Mouse (Mus musculus) right cerebral cortex, adult 2 months (tissue): ENCODE data around the gene Rasgef1c.

ENCODE experiments used
- DNase-seq, 2 experiments: peaks; one replicate each; pipeline ENCODE4 v3.0.0; 2021 to 2022; ENCODE audit warnings: low spot score in 2 of 2

Rasgef1c gene

DNA sequence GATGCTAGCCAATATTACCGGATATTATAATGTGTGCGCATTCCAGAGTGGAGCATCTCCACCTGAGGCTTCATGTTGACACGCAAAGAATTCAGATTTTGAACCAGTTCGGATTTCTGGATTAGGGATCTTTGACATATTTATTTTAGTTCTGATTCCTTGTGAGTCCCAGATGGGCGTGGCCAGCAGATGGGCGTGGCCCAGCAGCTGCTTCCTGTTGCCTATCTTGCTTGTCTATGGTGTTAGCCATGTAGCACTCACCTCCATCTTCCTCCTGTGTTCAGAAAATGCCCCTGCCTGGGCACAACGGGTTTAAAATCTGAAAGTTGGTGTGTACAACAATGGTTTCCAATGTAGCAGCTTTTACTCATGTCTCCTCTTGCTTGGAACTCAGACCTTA lies 24.5 kb downstream of the Rasgef1c start:
- DNase-seq: no peak

DNA sequence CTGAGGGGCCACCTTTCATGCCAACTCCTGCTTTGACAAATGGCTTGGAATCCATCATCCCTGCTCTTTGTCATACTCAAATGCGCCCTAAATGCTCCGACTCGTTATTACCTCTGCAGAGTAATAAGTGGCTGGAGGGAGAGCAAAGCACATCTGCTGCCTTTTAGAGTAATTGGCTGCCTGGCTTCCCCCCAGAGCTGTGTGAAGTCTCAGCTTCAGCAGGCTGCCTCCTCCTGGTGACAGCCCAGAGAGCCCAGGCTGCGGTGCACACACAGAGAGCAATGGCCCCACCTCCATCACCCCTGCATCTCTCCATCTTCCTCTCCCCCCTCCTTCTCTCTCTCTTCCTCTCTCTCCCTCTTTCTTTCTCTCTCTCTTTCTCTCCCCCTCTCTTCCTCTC lies 25.5 kb downstream of the Rasgef1c start:
- peak; percentile 46 to 53 for DNase-seq

DNA sequence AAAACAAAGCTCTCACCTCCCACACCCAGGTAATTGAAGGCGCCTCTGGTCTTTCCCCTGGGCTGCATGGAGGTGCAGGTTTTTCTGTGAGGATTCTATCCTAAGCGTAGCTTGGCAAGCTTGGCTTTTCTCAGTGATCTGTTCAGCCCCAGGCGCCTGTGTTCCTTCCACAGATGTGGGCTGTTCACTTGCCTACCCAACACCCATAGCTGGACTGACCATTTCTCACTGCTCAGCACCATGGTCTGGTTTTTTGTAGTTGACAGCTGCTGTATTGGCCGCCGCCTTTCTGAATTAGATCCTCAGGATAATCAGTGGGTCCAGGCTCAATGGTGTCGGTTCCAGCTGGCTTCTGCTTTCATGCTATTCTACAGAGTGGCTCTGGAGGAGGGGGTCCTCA lies 26.0 kb downstream of the Rasgef1c start:
- DNase-seq: no peak

DNA sequence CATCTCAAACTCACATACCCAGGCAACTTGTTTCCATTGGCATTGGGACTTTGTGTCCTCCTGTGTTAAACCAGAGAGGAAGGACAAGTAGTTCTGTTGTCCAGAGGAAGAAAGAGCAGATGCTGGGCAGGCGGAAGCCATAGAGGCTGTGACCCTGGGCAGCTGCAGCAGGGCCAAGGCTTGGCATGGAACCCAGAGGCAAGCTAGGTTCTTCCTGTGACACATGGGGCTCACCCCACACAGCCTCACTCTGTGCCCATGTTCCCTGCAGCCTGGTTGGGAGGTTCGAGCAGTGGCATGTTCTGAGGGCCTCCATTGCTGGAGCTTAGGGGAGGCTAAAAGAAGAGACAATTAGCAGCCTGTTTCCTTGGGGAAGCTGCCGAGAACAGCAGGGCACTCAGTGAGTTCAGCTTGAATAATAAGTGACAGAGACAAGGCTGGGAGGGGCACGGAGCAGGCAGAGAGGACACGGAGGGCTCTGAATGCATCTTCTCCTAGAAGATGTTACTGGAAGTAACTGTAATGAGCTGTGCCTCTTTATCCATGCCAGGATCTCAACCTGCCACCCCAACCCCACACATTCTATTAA lies 29.5 kb downstream of the Rasgef1c start:
- no peak for DNase-seq

DNA sequence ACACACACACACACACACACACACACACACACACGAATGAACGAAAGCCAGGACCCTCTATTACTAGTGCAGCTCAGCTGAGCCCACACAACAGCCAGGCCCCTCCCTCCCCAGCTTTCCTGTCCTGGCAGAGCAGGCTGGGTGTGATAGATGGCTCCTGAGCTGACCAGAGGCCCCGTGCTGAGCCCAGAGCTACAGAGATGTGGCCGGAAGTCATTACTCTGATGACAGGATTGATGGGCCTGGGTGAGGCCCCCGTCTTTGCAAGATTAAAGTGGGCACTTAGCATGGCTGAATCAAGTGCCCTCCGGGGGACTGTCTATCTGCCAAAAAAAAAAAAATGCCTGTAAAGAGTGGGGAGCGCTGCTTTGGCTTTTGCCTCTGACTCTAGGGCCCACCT lies 30.2 kb downstream of the Rasgef1c start:
- no peak for DNase-seq

DNA sequence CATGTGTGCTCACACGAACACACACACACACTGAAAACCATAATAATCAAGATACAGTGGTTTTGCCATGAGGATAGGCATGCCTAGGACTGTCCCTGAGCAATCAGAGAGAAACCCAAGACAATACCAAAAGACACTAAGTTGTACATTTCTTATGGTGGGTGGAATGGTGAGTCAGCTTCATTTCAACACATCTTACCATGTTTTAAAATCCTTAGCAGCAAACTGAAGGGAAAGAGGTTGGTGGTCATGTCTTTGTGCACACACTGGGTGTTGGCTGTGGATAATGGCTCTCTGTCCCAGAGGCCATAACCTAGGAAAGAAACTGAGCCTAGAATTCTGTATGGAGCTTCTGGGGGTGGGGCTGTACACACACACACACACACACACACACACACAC lies 32.2 kb downstream of the Rasgef1c start:
- no peak for DNase-seq

DNA sequence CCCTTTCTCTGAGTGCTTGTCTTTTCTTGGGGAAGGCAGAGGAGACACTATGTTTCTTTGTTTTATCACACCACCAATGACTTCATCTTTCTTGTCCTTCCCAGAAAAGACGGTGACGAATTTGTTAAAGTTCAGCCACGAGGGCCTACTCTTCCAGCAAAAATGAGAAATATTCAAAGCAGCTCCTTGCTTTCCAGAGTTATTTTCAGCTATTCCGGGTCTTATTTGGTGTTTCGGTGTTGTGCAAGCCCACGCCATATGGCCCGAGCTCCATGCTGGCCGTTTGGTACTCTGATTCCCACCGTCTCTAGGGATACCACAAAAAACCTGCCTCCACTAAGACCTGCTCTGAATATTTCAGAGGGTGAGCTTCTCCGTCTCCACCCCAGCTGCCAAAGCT lies 32.7 kb downstream of the Rasgef1c start:
- peak; percentile 65 to 70 for DNase-seq

DNA sequence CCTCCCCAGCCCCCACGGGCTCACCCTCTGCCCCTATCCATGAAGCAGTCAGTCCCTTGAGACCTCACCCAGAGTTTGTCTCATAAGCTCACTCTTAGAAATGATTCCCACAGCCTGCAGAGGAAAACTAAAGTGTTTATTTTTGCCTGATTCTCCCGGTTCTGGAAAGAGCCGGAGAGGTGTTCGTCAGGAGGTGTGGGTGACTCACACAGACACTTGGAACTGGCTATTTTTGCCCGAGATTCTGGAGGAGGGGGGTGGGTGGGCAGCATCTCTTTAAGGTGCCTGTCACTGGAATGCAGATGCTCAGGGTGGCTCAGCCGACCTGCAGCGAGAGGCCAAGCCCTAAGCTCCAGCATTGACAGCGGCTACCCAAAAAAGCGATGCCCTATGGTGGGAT lies 34.8 kb downstream of the Rasgef1c start:
- peak; percentile 54 to 57 for DNase-seq

DNA sequence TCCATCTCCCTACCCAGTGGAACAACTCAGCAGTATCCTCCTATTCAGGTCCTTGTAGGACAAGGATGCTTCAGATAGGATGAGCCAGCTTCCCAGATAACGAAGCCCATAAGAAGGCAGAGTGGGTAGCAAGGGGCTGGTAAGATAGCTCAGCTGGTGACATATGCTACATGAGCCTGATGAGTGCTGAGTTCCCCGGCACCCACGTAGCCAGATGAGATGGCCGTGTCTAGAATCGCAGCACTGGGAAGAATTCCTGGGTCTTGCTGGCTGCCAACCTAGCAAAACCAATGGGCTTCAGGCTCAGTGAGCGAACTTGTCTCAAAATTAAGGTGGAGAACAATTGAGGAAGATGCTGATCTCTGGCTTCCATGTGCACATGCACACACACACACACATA lies 36.1 kb downstream of the Rasgef1c start:
- DNase-seq: no peak

DNA sequence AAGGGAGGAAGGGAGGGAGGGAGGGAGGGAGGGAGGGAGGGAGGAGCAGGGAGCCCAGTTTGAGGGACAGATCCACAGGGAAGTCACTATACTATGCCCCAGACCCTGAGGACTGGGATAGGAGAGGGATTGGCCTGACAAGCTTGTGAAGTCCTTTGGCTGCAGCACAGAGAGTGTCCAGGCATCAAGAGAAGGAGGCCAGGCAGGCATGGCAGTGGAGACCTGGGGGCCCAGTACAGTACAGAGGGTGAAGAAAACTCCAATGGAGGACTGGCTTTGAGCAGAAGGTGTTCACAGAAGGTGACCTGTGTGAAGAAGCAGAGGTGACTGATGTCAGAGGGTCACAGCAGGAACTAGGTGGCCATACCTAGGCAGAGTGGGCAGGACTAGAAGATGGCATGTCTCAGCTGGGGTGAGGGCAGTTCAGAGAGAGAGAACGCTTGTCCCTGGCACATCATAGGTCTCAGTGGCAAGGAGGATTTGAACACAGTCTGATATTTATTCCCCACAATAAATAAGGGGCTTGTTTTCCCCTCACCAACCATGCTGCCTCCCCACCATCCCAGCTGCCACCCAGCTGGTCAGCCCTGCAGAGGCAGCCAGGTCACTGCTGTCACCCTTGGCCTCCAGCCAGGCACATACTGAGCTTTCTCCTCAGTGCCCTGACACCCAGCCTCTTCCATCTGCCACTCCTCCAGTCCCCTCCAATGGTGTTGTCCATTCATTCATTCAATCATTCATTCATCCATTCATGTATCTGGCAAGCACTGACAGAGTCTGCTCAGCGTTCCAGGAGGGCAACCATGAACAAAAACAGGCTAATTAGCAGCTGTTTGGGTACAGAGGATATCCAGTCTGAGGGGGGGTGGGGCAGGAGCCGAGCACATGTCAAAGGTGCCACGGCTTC lies 36.9 kb downstream of the Rasgef1c start:
- DNase-seq: peak in 1 of 2 experiments; percentile 67

DNA sequence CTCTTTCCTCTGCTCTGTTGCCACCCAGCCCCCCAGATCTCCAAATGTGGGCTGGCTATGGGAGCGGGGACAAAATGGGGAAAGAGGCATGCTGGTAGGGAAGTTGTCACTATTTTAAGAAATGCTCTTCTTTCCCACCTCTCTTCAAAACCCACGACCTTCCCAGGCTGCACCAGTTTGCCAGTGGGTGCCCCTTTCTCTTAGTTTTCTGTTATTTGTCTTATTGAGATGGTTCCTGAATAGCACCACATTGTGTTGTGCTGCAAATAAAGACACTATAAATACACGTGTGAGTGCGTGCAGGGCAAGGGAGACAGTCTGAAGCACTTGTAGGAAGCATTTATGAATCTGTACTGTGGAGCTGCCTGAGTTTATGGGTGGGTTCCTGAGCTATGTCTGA lies 41.2 kb downstream of the Rasgef1c start:
- DNase-seq: no peak

DNA sequence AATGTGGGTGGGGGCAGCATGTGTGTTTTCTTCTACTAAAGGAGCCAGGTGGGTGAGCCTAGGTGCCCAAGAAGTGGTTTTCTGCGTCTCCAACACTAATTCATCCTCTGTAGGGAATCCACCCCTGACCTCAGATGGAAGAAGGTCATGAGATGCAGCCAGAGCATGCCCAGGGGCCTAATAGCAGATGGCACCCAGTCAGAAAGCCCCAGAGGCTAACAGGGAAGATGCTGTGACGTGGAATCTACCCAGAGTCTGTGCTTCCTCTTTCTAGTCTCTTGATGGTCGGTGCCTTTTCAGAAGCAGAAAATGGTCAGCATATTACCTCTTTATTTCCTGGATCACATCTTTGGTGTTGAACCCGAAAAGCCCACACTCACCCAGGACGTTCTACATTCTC lies 42.3 kb downstream of the Rasgef1c start:
- DNase-seq: no peak

DNA sequence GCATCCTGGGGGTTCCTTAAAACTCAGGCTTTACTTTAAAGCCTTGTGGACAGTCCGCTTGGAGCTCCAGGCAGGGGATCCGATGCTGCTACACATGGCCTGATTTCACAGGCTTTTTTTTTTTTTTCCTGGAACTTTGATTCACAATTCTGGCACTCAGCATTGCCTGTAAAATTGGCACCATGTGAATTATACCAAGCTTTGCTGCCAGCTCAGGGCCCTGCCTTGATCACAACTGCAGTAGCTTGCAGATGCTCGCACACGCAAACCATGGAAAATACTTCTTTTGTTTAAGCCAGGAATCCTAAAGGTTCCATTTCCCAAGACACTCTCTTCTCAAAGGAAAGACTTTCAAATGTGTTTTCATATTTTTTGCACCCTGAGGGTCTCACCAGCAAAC lies 44.1 kb downstream of the Rasgef1c start:
- DNase-seq: no peak

DNA sequence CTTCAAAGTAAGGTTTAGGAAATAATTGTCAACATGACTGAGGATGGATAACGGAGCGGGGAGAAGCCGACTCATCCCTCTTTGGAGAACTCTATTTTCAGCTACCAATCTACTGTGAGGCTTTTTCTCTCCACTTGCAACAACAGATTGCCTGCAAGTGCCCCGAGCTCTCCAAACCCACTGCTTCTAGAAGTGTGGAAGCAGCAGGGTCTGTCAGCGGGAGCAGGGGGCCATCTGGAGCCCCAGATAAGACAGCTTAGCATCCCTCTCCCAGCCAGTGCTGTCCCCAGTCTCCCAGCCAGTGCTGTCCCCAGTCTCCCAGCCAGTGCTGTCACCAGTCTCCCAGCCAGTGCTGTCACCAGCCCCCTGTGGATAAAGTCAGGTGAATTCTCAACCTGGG lies 48.2 kb downstream of the Rasgef1c start:
- DNase-seq: peak; percentile 37 to 44

DNA sequence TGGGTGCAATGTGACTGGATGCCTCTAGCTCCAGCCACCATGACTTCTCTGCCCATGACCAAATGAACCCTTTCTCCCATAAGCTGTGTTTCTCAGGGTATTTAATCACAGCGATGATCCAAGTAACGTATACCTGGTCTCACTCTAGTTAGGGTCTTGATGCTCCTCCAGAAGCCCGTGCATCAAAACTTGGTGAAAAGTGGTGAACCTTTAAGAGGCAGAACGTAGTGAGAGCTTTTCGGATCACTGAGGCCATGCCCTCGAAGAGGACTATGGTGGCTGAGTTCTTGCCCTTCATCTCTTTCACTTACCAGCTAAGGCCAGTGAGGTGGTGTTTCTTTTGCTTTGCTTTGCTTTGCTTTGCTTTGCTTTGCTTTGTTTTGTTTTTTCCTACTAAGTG lies 52.0 kb downstream of the Rasgef1c start:
- DNase-seq: no peak

DNA sequence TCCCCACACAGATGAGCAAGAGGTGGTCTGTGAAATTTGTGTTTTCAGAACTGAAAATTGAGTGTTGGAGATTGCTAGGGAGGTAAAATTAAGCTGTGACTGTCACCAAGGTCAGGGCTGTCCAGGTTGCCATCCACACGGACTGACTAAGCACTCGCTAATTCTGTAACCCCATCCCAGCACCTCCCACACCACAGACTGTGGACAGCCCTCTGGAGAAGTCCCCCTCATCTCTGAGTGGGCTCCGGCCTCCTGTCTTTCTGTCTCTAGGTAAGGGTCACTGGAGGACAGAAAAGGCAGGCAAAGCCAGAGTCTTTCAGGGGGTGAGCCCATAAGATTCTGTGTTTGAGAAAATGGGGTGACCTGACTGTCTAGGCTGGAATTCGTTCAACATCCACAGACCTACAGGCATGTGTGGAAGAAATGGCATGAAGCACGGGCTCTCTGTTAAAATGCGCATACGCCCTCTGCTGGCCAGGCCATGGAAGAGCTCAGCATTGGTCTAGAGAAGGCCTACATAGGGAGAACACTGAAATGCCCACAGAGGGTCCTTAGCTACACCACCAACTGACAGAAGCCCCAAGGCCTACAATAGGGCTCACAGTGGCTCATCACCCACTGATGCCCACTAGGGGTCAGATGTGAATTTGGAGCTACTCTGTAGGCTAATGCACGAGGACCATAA lies 54.1 kb downstream of the Rasgef1c start:
- DNase-seq: peak; percentile 81 to 87

DNA sequence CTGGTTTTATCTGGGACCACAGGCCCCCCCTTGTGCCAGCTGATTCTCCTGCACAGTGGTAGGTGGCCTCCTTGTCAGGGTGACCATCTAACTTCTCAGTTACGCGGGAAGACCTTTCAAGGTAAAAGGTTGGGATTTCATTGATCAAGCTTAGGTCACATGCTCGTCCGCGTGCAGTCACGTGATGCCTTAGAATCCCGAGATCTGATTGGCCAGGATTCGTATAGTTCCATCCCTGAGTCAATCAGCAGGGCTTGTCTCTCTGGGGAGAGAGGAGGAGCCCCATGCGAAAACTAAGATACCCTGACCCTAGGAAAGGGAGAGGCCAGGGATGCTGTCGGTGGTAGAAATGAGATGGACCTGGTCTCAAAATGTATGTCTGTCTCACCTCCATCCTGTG lies 56.4 kb downstream of the Rasgef1c start:
- DNase-seq: no peak

DNA sequence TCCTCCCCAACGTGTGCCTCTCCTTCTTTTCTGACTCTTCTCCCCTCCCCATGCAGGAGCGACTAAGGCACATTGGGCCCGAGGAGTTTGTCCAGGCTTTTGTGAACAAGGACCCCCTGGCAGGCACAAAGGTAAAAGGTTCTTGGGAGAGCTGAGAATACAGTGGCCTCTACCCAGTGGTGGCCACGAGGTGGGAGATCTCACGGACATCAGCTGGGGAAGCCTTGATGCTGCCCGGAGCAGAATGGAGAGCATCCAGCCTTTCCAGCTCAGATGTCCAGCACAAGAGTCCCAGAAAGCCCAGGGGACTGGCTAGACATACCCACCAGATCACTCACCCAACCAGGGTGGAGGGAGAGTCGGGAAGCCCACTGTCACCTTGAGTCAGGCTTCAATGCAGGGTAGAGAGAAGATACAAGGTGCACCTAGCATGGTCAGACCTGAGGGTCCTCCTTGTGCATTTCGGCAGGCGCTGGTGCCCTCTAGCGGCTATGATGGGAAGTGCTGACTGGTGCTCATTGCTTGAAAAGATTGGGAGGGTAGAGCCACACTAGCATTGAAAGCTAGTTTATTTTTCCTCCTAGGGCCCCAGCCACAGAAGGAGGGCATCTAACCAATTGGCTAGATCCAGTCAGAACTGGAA lies 59.6 kb downstream of the Rasgef1c start:
- peak; percentile 71 to 79 for DNase-seq

DNA sequence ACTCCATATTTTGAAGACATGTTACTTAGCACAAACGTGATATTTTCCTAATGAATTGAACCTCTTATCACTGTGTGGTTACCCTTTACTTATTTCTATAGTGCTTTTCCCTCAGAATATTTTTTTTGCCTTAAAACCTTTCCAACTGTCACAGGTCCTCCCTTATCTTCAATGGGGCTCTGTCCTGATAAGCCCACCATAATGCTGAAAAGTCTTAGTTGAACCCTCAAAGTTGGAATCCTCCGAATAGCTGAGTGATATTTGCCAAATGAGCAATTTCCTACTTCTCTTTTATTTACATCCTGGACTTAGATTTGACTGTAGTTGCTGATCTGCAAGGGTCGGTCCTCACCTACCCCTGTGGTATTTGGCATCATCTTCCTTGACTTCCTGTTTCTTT lies 63.7 kb downstream of the Rasgef1c start:
- DNase-seq: no peak

DNA sequence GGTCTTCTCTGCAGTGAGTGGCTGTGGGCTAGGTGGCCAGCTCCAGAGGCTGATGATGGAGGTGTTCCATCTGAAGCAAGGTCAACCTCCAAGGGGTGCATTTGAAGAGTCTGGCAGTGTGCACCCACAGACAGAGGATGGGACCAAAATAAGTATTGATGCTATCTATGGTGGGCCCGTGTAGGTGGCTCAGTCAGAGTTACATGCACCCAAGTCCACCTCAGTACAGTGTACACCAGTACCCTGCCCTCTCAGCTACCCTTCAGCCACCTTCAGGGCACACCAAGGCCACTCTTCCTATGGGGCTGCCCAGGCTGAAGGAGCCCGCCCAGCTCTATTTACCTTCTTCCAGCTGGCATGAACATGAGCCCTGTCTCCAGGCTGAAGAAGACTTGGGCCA lies 68.1 kb downstream of the Rasgef1c start:
- DNase-seq: no peak

DNA sequence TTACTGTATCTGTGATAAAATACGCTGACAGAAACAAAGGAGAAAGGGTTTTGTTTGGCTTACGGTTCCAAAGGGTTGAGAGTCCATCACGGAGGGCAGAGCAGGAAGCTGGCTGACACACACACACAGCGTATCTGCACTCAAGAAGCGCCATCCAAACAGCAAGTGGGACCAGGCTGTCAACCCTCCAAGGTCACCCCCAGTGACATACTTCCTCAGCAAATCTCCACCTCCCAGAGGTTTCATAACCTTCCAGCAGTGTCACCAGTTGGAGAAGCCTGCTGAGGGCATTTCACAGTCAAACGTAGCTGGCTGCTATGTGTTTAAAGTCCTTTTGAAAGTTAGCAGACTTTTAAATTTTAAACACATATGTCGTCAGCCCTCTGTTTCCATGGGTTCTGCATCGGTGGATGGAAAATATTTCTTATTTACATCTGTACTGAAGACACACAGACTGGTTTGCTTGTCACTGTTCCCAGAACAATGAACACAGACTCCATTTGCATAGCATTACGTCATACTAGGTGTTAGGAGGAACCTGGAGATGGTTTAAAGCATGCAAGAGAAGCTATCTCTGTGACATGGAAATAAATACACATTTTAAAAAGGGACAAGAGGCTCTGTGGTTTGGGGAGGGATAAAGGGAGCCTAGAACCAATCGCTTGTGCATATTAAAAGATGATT lies 72.2 kb downstream of the Rasgef1c start:
- no peak for DNase-seq

DNA sequence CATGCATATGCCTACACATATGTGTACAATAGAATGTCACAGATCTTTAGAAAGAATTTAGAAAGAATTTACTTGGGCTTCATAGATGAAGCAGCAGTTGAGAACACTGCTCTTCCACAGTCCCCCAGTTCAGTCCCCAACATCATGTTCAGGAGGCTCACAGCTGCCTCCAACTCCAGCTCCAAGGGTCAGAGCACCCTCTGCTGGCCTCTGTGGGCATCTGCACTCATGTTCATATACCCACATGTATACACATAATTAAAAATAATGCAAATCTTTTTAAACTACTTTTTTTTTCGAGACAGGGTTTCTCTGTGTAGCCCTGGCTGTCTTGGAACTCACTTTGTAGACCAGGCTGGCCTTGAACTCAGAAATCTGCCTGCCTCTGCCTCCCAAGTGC lies 73.0 kb downstream of the Rasgef1c start:
- no peak for DNase-seq
